ENCODE assay signal across 17 mouse cellular contexts in the genomic region with DNA sequence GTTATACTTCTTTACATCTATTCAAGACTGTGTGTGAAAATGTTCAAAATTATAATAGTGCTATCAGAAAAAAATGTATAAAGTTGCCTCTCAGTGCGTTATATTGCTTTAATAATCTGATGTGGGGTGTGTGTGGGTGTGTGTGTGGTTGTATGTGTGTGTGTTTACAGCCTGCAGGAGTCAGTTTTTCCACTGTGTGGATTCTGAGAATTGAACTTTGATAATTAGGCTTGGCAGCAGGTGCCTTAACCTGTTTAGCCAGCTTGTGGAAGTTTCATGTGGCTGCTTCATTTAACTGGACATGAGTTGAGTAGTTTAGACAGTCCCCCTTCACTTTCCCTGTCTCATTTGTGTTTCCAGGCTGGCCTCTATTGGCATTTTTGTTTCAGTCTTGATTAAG.
"Had no signal": no experiment of that assay in that cellular context is flagged by ENCODE, and none has a peak within 500 bp of the region (broad histone marks: within the 10 kb centered on the region; RNA-seq: fewer than 3 reads in every experiment).

No protein-coding gene starts in this region.

- DNase-seq: kidney, adult 18-20 months; kidney, postnatal 10 days; left cerebral cortex, postnatal 4 days; liver, embryonic 13.5 days; lung, adult 2 months; right cerebral cortex, postnatal 25 days; thymus, adult 2 months; thymus, postnatal 14 days; thymus, postnatal 4 days had no signal

- H3K4me2 ChIP-seq: kidney, embryonic 15.5 days; limb, embryonic 12.5 days; limb, embryonic 15.5 days; liver, embryonic 13.5 days; midbrain, embryonic 12.5 days; midbrain, embryonic 15.5 days; neural tube, embryonic 12.5 days had no signal

- H3K4me1 ChIP-seq: kidney, embryonic 15.5 days; limb, embryonic 12.5 days; limb, embryonic 15.5 days; liver, embryonic 13.5 days; midbrain, embryonic 12.5 days; midbrain, embryonic 15.5 days; neural tube, embryonic 12.5 days had no signal

- H3K27me3 ChIP-seq: kidney, embryonic 15.5 days; limb, embryonic 12.5 days; limb, embryonic 15.5 days; liver, embryonic 13.5 days; midbrain, embryonic 12.5 days; midbrain, embryonic 15.5 days; neural tube, embryonic 12.5 days had no signal

- H3K4me3 ChIP-seq: kidney, embryonic 15.5 days; limb, embryonic 12.5 days; limb, embryonic 15.5 days; liver, embryonic 13.5 days; midbrain, embryonic 12.5 days; midbrain, embryonic 15.5 days; neural tube, embryonic 12.5 days had no signal

- H3K9me3 ChIP-seq: kidney, embryonic 15.5 days; limb, embryonic 12.5 days; limb, embryonic 15.5 days; liver, embryonic 13.5 days; midbrain, embryonic 12.5 days; midbrain, embryonic 15.5 days; neural tube, embryonic 12.5 days had no signal

- H3K9ac ChIP-seq: kidney, embryonic 15.5 days; limb, embryonic 12.5 days; limb, embryonic 15.5 days; liver, embryonic 13.5 days; midbrain, embryonic 12.5 days; midbrain, embryonic 15.5 days; neural tube, embryonic 12.5 days had no signal

- H3K27ac ChIP-seq: kidney, embryonic 15.5 days; limb, embryonic 12.5 days; limb, embryonic 15.5 days; liver, embryonic 13.5 days; macrophage; midbrain, embryonic 12.5 days; midbrain, embryonic 15.5 days; neural tube, embryonic 12.5 days had no signal

- ATAC-seq: inflammation-experienced regulatory T-cells, adult 6 months; midbrain, embryonic 15.5 days had no signal
